Mouse (Mus musculus) hindbrain, embryonic 11.5 days (tissue): ENCODE data around the gene G430095P16Rik. TPM values are rescaled to one million over a fixed set of nuclear protein-coding genes. Genes with fewer than 3 reads are reported as not detected.

ENCODE experiments used
- ATAC-seq: fragments of 200-750 bp; cut with Nextera tagmentation; 2 replicates; pipeline ENCODE4 v1.8.0; 2017; ENCODE audit warnings: mild to moderate bottlenecking, moderate TSS enrichment, moderate library complexity; ENCODE audit not compliant: low FRiP score
- DNase-seq: peaks from one replicate; pipeline ENCODE4 v3.0.0-alpha.2; 2015; ENCODE audit warnings: low spot score
- H3K27ac ChIP-seq: fragments of 300-500 bp; sonication (generic); 2 replicates; pipeline ENCODE4 v1.5.1; 2014; ENCODE audit warnings: mild to moderate bottlenecking, low read depth, low read length
- H3K27me3 ChIP-seq: fragments of 300-500 bp; sonication (generic); 2 replicates; pipeline ENCODE4 v1.6.1; 2014; ENCODE audit warnings: mild to moderate bottlenecking, low read length, moderate library complexity, mixed read lengths; ENCODE audit not compliant: control insufficient read depth, insufficient read depth
- H3K36me3 ChIP-seq: fragments of 300-500 bp; sonication (generic); 2 replicates; pipeline ENCODE4 v1.6.1; 2014; ENCODE audit warnings: mild to moderate bottlenecking, low read length, moderate library complexity, mixed read lengths; ENCODE audit not compliant: control insufficient read depth, insufficient read depth
- H3K4me1 ChIP-seq: fragments of 300-500 bp; sonication (generic); replicated peaks from 2 replicates; pipeline ENCODE4 v1.6.1; 2014; ENCODE audit warnings: low read length, mixed read lengths; ENCODE audit not compliant: control insufficient read depth, insufficient read depth
- H3K4me2 ChIP-seq: fragments of 300-500 bp; sonication (generic); replicated peaks from 2 replicates; pipeline ENCODE4 v1.6.1; 2014; ENCODE audit warnings: mild to moderate bottlenecking, low read depth, low read length
- H3K4me3 ChIP-seq: fragments of 300-500 bp; sonication (generic); 2 replicates; pipeline ENCODE4 v1.5.1; 2014; ENCODE audit warnings: low read depth, low read length
- H3K9ac ChIP-seq: fragments of 300-500 bp; sonication (generic); 2 replicates; pipeline ENCODE4 v1.6.1; 2014; ENCODE audit warnings: low read depth, low read length
- H3K9me3 ChIP-seq: fragments of 300-500 bp; sonication (generic); 2 replicates; pipeline ENCODE4 v1.6.1; 2016; ENCODE audit warnings: low read length; ENCODE audit not compliant: control insufficient read depth
- WGBS: fragments of 180-500 bp; shearing (Covaris S2); extraction: QIAGEN DNeasy Blood & Tissue Kit; methylation state at CpG from one replicate; pipeline ENCODE4 v1.1.7; 2014; 5-methylcytosine and 5-hydroxymethylcytosine counted together
- polyA plus RNA-seq: library from polyadenylated mRNA; unstranded; fragments of >200 nt; fragmentation: Nextera tagmentation; extraction: Ambion mirVana; gene quantifications from 2 replicates; pipeline ENCODE4 v1.2.1, GENCODE M21; 2014

G430095P16Rik gene
- polyA plus RNA-seq, 1 experiment from 2014 or later: 2.9 TPM

- no peak for DNase-seq
- Histone ChIP-seq H3K4me1 (peaks cover 16% of the 10 kb centered on the region), H3K36me3 (no peaks in the 10 kb centered on the region), H3K27ac (no peak overlapping the region), H3K4me2 (no peak overlapping the region), H3K4me3 (no peak overlapping the region), H3K9ac (no peak overlapping the region), H3K9me3 (no peaks in the 10 kb centered on the region), H3K27me3 (peaks cover 51% of the 10 kb centered on the region)
- no peak for ATAC-seq
- 49% methylated on average over 6 of the region's 6 CpGs for WGBS
These were observed 10.2 kb downstream of the G430095P16Rik start for GRCm38 (mm10) chr8:84732996-84733395.

- Histone ChIP-seq H3K36me3 (no peaks in the 10 kb centered on the region), H3K4me1 (peaks cover 18% of the 10 kb centered on the region), H3K9ac (no peak overlapping the region), H3K9me3 (no peaks in the 10 kb centered on the region), H3K27ac (no peak overlapping the region), H3K27me3 (peaks cover 61% of the 10 kb centered on the region), H3K4me3 (no peak overlapping the region), H3K4me2 (no peak overlapping the region)
- no peak for DNase-seq
- 85% methylated on average over 6 of the region's 6 CpGs for WGBS
- no peak for ATAC-seq
These were observed 11.2 kb downstream of the G430095P16Rik start for GRCm38 (mm10) chr8:84733959-84734358.

- WGBS: 73% methylated on average over 2 of the region's 2 CpGs
- Histone ChIP-seq H3K4me1 (peaks cover 18% of the 10 kb centered on the region), H3K9me3 (no peaks in the 10 kb centered on the region), H3K27ac (no peak overlapping the region), H3K4me2 (no peak overlapping the region), H3K9ac (no peak overlapping the region), H3K36me3 (no peaks in the 10 kb centered on the region), H3K4me3 (no peak overlapping the region), H3K27me3 (peaks cover 67% of the 10 kb centered on the region)
- ATAC-seq: no peak
- no peak for DNase-seq
These were observed 11.9 kb downstream of the G430095P16Rik start for GRCm38 (mm10) chr8:84734680-84735079.

- H3K4me3 ChIP-seq: no peak overlapping the region
- 54% methylated on average over 2 of the region's 2 CpGs for WGBS
- DNase-seq (no peak), ATAC-seq (no peak)
- H3K27ac ChIP-seq: no peak overlapping the region
- H3K4me2 ChIP-seq: no peak overlapping the region
- peaks cover 18% of the 10 kb centered on the region for H3K4me1 ChIP-seq
- H3K36me3 ChIP-seq: no peaks in the 10 kb centered on the region
- no peaks in the 10 kb centered on the region for H3K9me3 ChIP-seq
- no peak overlapping the region for H3K9ac ChIP-seq
- peaks cover 76% of the 10 kb centered on the region for H3K27me3 ChIP-seq
These were observed 12.8 kb downstream of the G430095P16Rik start for GRCm38 (mm10) chr8:84735597-84735996.

GRCm38 (mm10) chr8:84736521-84736920 is 13.7 kb downstream of the G430095P16Rik start:
- Histone ChIP-seq H3K4me1 (peaks cover 12% of the 10 kb centered on the region), H3K27ac (no peak overlapping the region), H3K4me3 (no peak overlapping the region), H3K36me3 (no peaks in the 10 kb centered on the region), H3K9me3 (no peaks in the 10 kb centered on the region), H3K27me3 (peaks cover 83% of the 10 kb centered on the region), H3K4me2 (no peak overlapping the region), H3K9ac (no peak overlapping the region)
- DNase-seq: no peak
- ATAC-seq: no peak
- 65% methylated on average over 4 of the region's 4 CpGs for WGBS

GRCm38 (mm10) chr8:84737608-84738007 is 14.8 kb downstream of the G430095P16Rik start:
- peaks cover 92% of the 10 kb centered on the region for H3K27me3 ChIP-seq
- no peaks in the 10 kb centered on the region for H3K36me3 ChIP-seq
- WGBS: 0% methylated on average over 16 of the region's 16 CpGs
- H3K4me3 ChIP-seq: no peak overlapping the region
- H3K9me3 ChIP-seq: no peaks in the 10 kb centered on the region
- ATAC-seq (peak; percentile 45; the same call in 1 of the 2 replicates), DNase-seq (peak; percentile 88)
- H3K27ac ChIP-seq: no peak overlapping the region
- H3K4me2 ChIP-seq: 0 out of 2 replicates have a peak overlapping the region, but pooled peaks have one; percentile 8
- no peak overlapping the region for H3K9ac ChIP-seq
- peaks cover 16% of the 10 kb centered on the region for H3K4me1 ChIP-seq

- no peak for DNase-seq
- H3K4me2 ChIP-seq: no peak overlapping the region
- H3K4me3 ChIP-seq: no peak overlapping the region
These were observed 15.5 kb downstream of the G430095P16Rik start for GRCm38 (mm10) chr8:84738266-84738665.

GRCm38 (mm10) chr8:84738715-84739400 is 16.1 kb downstream of the G430095P16Rik start:
- ATAC-seq (no peak), DNase-seq (no peak)
- Histone ChIP-seq H3K9ac (no peak overlapping the region), H3K4me1 (peaks cover 26% of the 10 kb centered on the region), H3K27me3 (peaks cover 97% of the 10 kb centered on the region), H3K9me3 (no peaks in the 10 kb centered on the region), H3K36me3 (no peaks in the 10 kb centered on the region), H3K4me3 (no peak overlapping the region), H3K4me2 (no peak overlapping the region), H3K27ac (no peak overlapping the region)
- 32% methylated on average over 10 of the region's 10 CpGs for WGBS

More at GRCm38 (mm10) chr8:84738266-84738665, 15.5 kb downstream of the G430095P16Rik start:
- 1% methylated on average over 10 of the region's 10 CpGs for WGBS
- H3K27ac ChIP-seq: no peak overlapping the region
- H3K36me3 ChIP-seq: no peaks in the 10 kb centered on the region
- H3K9ac ChIP-seq: 0 out of 2 replicates have a peak overlapping the region, but pooled peaks have one; percentile 12
- ATAC-seq: no peak
- peaks cover 97% of the 10 kb centered on the region for H3K27me3 ChIP-seq
- no peaks in the 10 kb centered on the region for H3K9me3 ChIP-seq
- H3K4me1 ChIP-seq: peaks cover 21% of the 10 kb centered on the region

GRCm38 (mm10) chr8:84739401-84739742 is 16.6 kb downstream of the G430095P16Rik start:
- Histone ChIP-seq H3K4me2 (no peak overlapping the region), H3K27me3 (peaks cover 98% of the 10 kb centered on the region), H3K27ac (no peak overlapping the region), H3K4me1 (peaks cover 29% of the 10 kb centered on the region), H3K9me3 (no peaks in the 10 kb centered on the region), H3K9ac (no peak overlapping the region), H3K36me3 (no peaks in the 10 kb centered on the region), H3K4me3 (no peak overlapping the region)
- 0% methylated on average over 1 of the region's 1 CpGs for WGBS
- no peak for ATAC-seq
- no peak for DNase-seq
